Comparison of ENCODE assay signal across 12 mouse cellular contexts in genomic region chr17:32116586-32117286, GRCm38 (mm10). TPM values are rescaled to one million over a fixed set of nuclear protein-coding genes. Genes with fewer than 3 reads are reported as not detected.
DNase-seq lines count a peak whose midpoint lies in the region; ATAC-seq and TF ChIP-seq lines count a peak whose summit lies in the region.
"Had no signal": no experiment of that assay in that cellular context is flagged by ENCODE, and none has a peak within 500 bp of the region (broad histone marks: within the 10 kb centered on the region; RNA-seq: fewer than 3 reads in every experiment).

No protein-coding gene starts in this region.

- ATAC-seq in hindbrain, postnatal 0 days: no peak
- ATAC-seq in liver, embryonic 15.5 days (ENCODE audit: insufficient read depth): no peak
- ATAC-seq: inflammation-experienced regulatory T-cells, adult 6 months had no signal

- intact Hi-C loops in left cerebral cortex, postnatal 4 days (cut with DNase I): no loop called here

- 84% methylated on average over 6 of the region's 6 CpGs for WGBS in hindbrain, postnatal 0 days
- 83% methylated on average over 6 of the region's 6 CpGs for WGBS in hindbrain, embryonic 10.5 days
- 66% methylated on average over 6 of the region's 6 CpGs for WGBS in liver, embryonic 15.5 days (ENCODE audit: insufficient replicate concordance)

- H3K4me1 ChIP-seq in hindbrain, postnatal 0 days (ENCODE audit: insufficient read depth, low read length): peaks cover 6% of the 10 kb centered on the region
- H3K4me1 ChIP-seq in hindbrain, embryonic 10.5 days (replicated peaks): peaks cover 36% of the 10 kb centered on the region
- peaks cover 9% of the 10 kb centered on the region; the same call in 1 of the 2 replicates for H3K4me1 ChIP-seq in embryonic fibroblast, embryonic 13.5 days (ENCODE audit: control insufficient read depth, insufficient read depth, low read length)
- H3K4me1 ChIP-seq in liver, embryonic 15.5 days (replicated peaks): peaks cover 90% of the 10 kb centered on the region

- no peak for TF ChIP-seq POLR2A in embryonic fibroblast, embryonic 13.5 days (IDR thresholded peaks at IDR 0.05; ENCODE audit: low read depth, low read length)

- DNase-seq in hindbrain, postnatal 0 days (ENCODE audit: low spot score): no peak
- DNase-seq in hindbrain, embryonic 10.5 days (ENCODE audit: low spot score): no peak
- DNase-seq in adrenal gland, postnatal 14 days: peak; percentile 60
- DNase-seq in left cerebral cortex, postnatal 4 days: no peak
- no peak for DNase-seq in right cerebral cortex, postnatal 10 days (ENCODE audit: low spot score in 2 of 2)
- DNase-seq: thymus, adult 18-20 months had no signal

- H3K36me3 ChIP-seq in hindbrain, postnatal 0 days (ENCODE audit: insufficient read depth, low read length): no peaks in the 10 kb centered on the region
- peaks cover 16% of the 10 kb centered on the region for H3K36me3 ChIP-seq in hindbrain, embryonic 10.5 days
- no peaks in the 10 kb centered on the region for H3K36me3 ChIP-seq in liver, embryonic 15.5 days (replicated peaks)

- H3K9ac ChIP-seq in hindbrain, postnatal 0 days (replicated peaks; ENCODE audit: low read length): 0 out of 2 replicates have a peak overlapping the region, but pooled peaks have one; percentile 9
- H3K9ac ChIP-seq in liver, embryonic 15.5 days: peak overlapping the region; percentile 54; the same call in 1 of the 2 replicates
- H3K9ac ChIP-seq: heart, embryonic 13.5 days; lung, embryonic 14.5 days had no signal

- no peak overlapping the region for H3K4me2 ChIP-seq in hindbrain, postnatal 0 days (ENCODE audit: low read depth, low read length)
- H3K4me2 ChIP-seq in liver, embryonic 15.5 days: peak overlapping the region; percentile 98
- H3K4me2 ChIP-seq: heart, embryonic 13.5 days had no signal

- H3K4me3 ChIP-seq in hindbrain, postnatal 0 days (ENCODE audit: low read length): no peak overlapping the region
- H3K4me3 ChIP-seq in hindbrain, embryonic 10.5 days: no peak overlapping the region
- no peak overlapping the region for H3K4me3 ChIP-seq in embryonic fibroblast, embryonic 13.5 days (ENCODE audit: insufficient read depth, low read length)
- H3K4me3 ChIP-seq in liver, embryonic 15.5 days (replicated peaks): no peak overlapping the region
- H3K4me3 ChIP-seq: heart, embryonic 13.5 days had no signal

- no peaks in the 10 kb centered on the region for H3K9me3 ChIP-seq in hindbrain, postnatal 0 days (ENCODE audit: low read length)
- no peaks in the 10 kb centered on the region for H3K9me3 ChIP-seq in hindbrain, embryonic 10.5 days
- H3K9me3 ChIP-seq in liver, embryonic 15.5 days (replicated peaks): no peaks in the 10 kb centered on the region
- H3K9me3 ChIP-seq: heart, embryonic 13.5 days had no signal

- no peaks in the 10 kb centered on the region for H3K27me3 ChIP-seq in hindbrain, postnatal 0 days (ENCODE audit: insufficient read depth, low read length)
- H3K27me3 ChIP-seq in hindbrain, embryonic 10.5 days (ENCODE audit: insufficient read depth, poor library complexity, severe bottlenecking): peaks cover 49% of the 10 kb centered on the region
- no peaks in the 10 kb centered on the region for H3K27me3 ChIP-seq in liver, embryonic 15.5 days

- H3K27ac ChIP-seq in hindbrain, postnatal 0 days: no peak overlapping the region
- no peak overlapping the region for H3K27ac ChIP-seq in hindbrain, embryonic 10.5 days
- H3K27ac ChIP-seq in embryonic fibroblast, embryonic 13.5 days (ENCODE audit: insufficient read depth, low read length): peak overlapping the region; percentile 72; the same call in 1 of the 2 replicates
- peak overlapping the region; percentile 82 for H3K27ac ChIP-seq in liver, embryonic 15.5 days (replicated peaks)
- H3K27ac ChIP-seq: heart, embryonic 13.5 days; kidney, postnatal 0 days had no signal

- no peak for TF ChIP-seq CTCF in hindbrain, postnatal 0 days (IDR thresholded peaks at IDR 0.05; ENCODE audit: low read depth)
- no peak for TF ChIP-seq CTCF in embryonic fibroblast, embryonic 13.5 days (IDR thresholded peaks at IDR 0.05; ENCODE audit: borderline replicate concordance, insufficient read depth, low read length)

RNA-seq across cellular contexts. Expression of gene Notch3, which starts 49.9 kb away (rescaled TPM):
- total RNA-seq in hindbrain, postnatal 0 days (2014; rRNA removed): 56.3 and 68.1 TPM in 2 replicates
- 5.8 and 6.5 TPM in 2 replicates for polyA plus RNA-seq in hindbrain, postnatal 0 days (2015; fragmentation: Nextera tagmentation; extraction: Ambion mirVana)
- 22.9 and 26.0 TPM in 2 replicates for polyA plus RNA-seq in hindbrain, embryonic 10.5 days (2016; fragmentation: Nextera tagmentation; extraction: Ambion mirVana)
- total RNA-seq in adrenal gland, postnatal 14 days (2021): 22.9 and 26.2 TPM in 2 replicates
- 18.8 and 20.8 TPM in 2 replicates for polyA plus RNA-seq in embryonic fibroblast, embryonic 13.5 days (2011; ENCODE audit: insufficient read length, low read depth, missing spikeins)
- 0.50 and 0.60 TPM in 2 replicates for polyA plus RNA-seq in liver, embryonic 15.5 days (2015; fragmentation: Nextera tagmentation; extraction: Ambion mirVana)
- 10 to 100 TPM; 21.8 to 21.9 TPM for total RNA-seq in left cerebral cortex, postnatal 4 days (2021)
- polyA plus RNA-seq: inflammation-experienced regulatory T-cells, adult 6 months had no signal

Comparison
In these comparisons a context has a peak if more than half of its experiments do, and no peak if none do; other contexts are left out.
1. H3K27ac ChIP-seq: peak in embryonic fibroblast, embryonic 13.5 days (single experiment) and liver, embryonic 15.5 days (single experiment); none in hindbrain, postnatal 0 days (single experiment) and hindbrain, embryonic 10.5 days (single experiment).